Mouse (Mus musculus) liver, embryonic 14.5 days (tissue): ENCODE data around the gene Gsg1l2.

Source experiments
- CTCF ChIP-seq: IDR thresholded peaks from 2 replicates; pipeline ENCODE4 v1.5.1; 2016; ENCODE audit warnings: antibody characterized with exemption, low read depth, control low read depth
- EP300 ChIP-seq: IDR thresholded peaks from 2 replicates; pipeline ENCODE4 v1.6.1; 2016; ENCODE audit warnings: antibody characterized with exemption, low read depth

DNA sequence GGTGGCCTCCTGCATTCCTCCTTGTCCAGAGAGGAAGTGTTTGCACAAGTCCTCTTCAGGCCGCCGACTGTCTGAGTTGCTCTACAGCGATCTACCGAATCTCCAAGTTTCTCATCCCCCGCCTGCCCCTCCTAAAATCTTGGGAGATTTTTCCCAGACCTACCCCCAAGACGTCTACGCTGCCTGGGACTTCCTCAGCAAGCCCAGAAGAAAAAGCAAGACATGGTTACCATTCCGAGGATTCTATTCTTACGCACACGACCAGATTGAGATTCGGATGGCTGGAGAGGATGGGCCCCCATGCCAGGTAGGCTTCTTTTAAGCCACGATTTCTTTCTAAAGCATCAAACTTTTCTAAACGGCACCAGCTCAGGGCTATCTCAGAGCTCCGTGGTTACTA lies 3.4 kb upstream of the Gsg1l2 start, which contains the start of gene Glp2r:
- TF ChIP-seq CTCF (no peak), EP300 (no peak)
